Mouse (Mus musculus) CH12.LX (cell line): ENCODE data around the gene Rnf5.

Experiments
- CTCF ChIP-seq, 2 experiments: IDR thresholded peaks in 1 of 2; conservative IDR thresholded peaks in 1 of 2; 2 replicates each; pipeline ENCODE4 v1.5.1; 2011 to 2012; ENCODE audit warnings: low read depth in 2 of 2, low read length in 2 of 2, improper control_type of control experiment in 1 of 2, inconsistent platforms in 1 of 2, mild to moderate bottlenecking in 1 of 2, moderate library complexity in 1 of 2
- E2F4 ChIP-seq: IDR thresholded peaks from 2 replicates; pipeline ENCODE4 v1.6.1; 2011; ENCODE audit warnings: low read depth, low read length, improper control_type of control experiment; ENCODE audit not compliant: insufficient replicate concordance
- ELF1 ChIP-seq: IDR thresholded peaks from 2 replicates; pipeline ENCODE4 v1.6.1; 2014; ENCODE audit warnings: low read depth, mild to moderate bottlenecking, inconsistent platforms, low read length, improper control_type of control experiment
- HCFC1 ChIP-seq: IDR thresholded peaks from 2 replicates; pipeline ENCODE4 v1.6.1; 2012; ENCODE audit warnings: low read depth, mild to moderate bottlenecking, inconsistent platforms, low read length, improper control_type of control experiment
- MYC ChIP-seq: IDR thresholded peaks from 2 replicates; pipeline ENCODE4 v1.6.1; 2011; ENCODE audit warnings: low read depth, mild to moderate bottlenecking, improper control_type of control experiment, low read length
- POLR2A ChIP-seq: IDR thresholded peaks from 2 replicates; pipeline ENCODE4 v1.6.1; 2011; ENCODE audit warnings: low read depth, mild to moderate bottlenecking, improper control_type of control experiment, low read length
- TBP ChIP-seq: conservative IDR thresholded peaks from 2 replicates; pipeline ENCODE4 v1.6.1; 2011; ENCODE audit warnings: low read depth, low read length, improper control_type of control experiment
- UBTF ChIP-seq: IDR thresholded peaks from 2 replicates; pipeline ENCODE4 v1.6.1; 2012; ENCODE audit warnings: low read depth, mild to moderate bottlenecking, inconsistent platforms, low read length, improper control_type of control experiment, moderate library complexity

DNA sequence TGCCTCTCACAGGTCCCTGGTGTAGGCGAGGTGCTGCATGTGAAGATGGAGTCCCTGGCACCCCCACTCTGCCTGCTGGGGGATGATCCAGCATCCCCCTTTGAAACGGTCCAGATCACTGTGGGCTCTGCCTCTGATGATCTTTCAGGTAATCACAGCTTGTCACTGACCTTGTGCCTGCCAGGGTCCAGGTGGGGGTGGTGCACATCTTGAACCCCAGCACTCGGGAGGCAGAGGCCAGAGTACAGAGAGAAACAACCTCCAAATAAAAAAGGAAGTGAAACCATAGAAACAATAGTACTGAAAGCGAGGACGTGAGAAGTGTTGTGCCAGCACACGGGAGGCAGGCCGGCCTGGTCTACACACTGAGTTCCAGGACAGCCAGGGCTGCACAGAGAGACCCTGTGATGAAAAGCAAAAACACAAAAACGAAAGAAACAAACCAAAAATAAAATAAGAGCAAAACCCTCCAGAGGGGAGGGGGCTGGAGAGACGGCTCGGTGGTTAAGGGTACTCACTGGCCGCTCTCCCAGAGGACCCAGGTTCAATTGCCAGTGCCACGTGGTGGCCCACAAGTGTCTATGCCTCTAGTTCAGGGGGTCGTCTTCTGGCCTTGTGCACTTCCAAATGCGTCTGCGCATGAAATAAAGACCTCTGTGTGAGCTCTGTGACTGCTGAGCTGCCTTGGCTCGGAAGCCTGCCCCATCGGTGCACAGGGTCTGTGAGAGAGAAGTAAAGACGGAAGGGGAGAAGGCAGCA, 45.8 kb upstream of the Rnf5 start:
- TF ChIP-seq POLR2A (no peak), HCFC1 (no peak), E2F4 (no peak), UBTF (no peak), TBP (no peak), ELF1 (no peak), MYC (peak; percentile 63; the same call in 1 of the 2 replicates), CTCF (conservative IDR thresholded peaks at IDR 0.05 in 1 of 2, IDR thresholded peaks at IDR 0.05 in 1 of 2; ENCODE audit: low read depth in 2 of 2, low read length in 2 of 2) (no peak)
